Mouse (Mus musculus) limb, embryonic 13.5 days (tissue): ENCODE measurements around the gene Ift52. TPM values are rescaled to one million over a fixed set of nuclear protein-coding genes. Genes with fewer than 3 reads are reported as not detected.

ENCODE experiments used
- ATAC-seq: fragments of 200-750 bp; cut with Nextera tagmentation; 2 replicates; pipeline ENCODE4 v1.8.0; 2017; ENCODE audit warnings: low read depth, moderate number of reproducible peaks, moderate TSS enrichment; ENCODE audit not compliant: low FRiP score
- H3K27ac ChIP-seq: fragments of 300-500 bp; sonication (generic); 2 replicates; pipeline ENCODE4 v1.5.1; 2015; ENCODE audit warnings: inconsistent platforms, mild to moderate bottlenecking, moderate library complexity
- H3K27me3 ChIP-seq: fragments of 300-500 bp; sonication (generic); 2 replicates; pipeline ENCODE4 v1.6.1; 2015; ENCODE audit warnings: mild to moderate bottlenecking, inconsistent platforms
- H3K36me3 ChIP-seq: fragments of 300-500 bp; sonication (generic); 2 replicates; pipeline ENCODE4 v1.6.1; 2015; ENCODE audit warnings: inconsistent platforms, mild to moderate bottlenecking, moderate library complexity
- H3K4me1 ChIP-seq: fragments of 300-500 bp; sonication (generic); 2 replicates; pipeline ENCODE4 v1.6.1; 2015; ENCODE audit warnings: inconsistent platforms
- H3K4me2 ChIP-seq: fragments of 300-500 bp; sonication (generic); replicated peaks from 2 replicates; pipeline ENCODE4 v1.6.1; 2015; ENCODE audit warnings: inconsistent platforms, mild to moderate bottlenecking, moderate library complexity
- H3K4me3 ChIP-seq: fragments of 300-500 bp; sonication (generic); 2 replicates; pipeline ENCODE4 v1.5.1; 2015; ENCODE audit warnings: moderate library complexity, mild to moderate bottlenecking, inconsistent platforms
- H3K9ac ChIP-seq: fragments of 300-500 bp; sonication (generic); 2 replicates; pipeline ENCODE4 v1.6.1; 2015; ENCODE audit warnings: mild to moderate bottlenecking, inconsistent platforms
- H3K9me3 ChIP-seq: fragments of 300-500 bp; sonication (generic); 2 replicates; pipeline ENCODE4 v1.6.1; 2016; ENCODE audit warnings: inconsistent platforms
- WGBS: fragments of 180-500 bp; shearing (Covaris S2); methylation state at CpG from one replicate; pipeline ENCODE4 v1.1.7; 2015; 5-methylcytosine and 5-hydroxymethylcytosine counted together
- polyA plus RNA-seq: library from polyadenylated mRNA; unstranded; fragments of >200 nt; fragmentation: Nextera tagmentation; extraction: Ambion mirVana; gene quantifications from 2 replicates; pipeline ENCODE4 v1.2.1, GENCODE M21; 2015

Gene Ift52
- polyA plus RNA-seq, result 55.3 and 56.9 TPM in 2 replicates

DNA sequence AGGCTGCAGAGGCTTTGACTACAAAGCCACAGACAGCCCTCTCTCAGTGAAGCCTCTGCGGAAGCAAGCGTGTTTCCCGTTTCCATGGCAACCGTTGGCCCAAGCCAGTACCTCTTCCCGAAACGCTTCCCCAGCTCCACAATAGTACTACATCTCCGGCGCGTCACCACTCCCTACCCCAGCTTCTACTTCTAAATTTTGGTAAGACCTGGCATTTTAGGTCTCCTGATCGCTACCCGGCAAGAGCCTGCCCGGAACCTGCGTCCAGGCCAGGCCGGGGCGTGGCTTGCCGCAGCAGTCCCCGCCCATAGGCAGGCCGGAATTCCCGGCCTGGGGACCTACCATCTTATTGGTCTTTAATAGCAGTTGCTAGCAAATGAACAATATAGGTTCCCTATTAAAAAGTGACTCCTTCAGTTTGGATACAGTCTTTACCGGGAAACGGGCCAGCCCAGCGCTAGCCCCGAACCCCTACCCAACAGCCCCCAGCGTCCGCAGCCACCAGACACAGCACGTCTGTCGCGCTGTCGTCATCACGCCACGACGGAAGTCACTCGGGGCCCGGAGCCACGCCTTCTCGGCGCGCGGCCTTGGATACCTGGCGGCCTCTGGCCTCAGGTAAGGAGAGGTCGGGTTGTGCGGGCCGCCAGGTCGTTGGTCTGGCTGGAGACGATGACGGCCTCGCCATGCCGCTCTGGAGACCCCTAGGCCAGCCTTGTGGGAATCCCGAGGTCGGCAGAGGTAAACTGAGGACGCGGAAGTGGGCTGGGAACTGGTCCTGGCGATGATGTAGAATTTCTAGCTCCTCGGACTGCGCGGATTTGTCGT is at the start of gene Ift52:
Gene Ift52, plus strand, starts transcription at position 439 of the 828 bp plus-strand sequence.
- H3K27me3 ChIP-seq, result no peaks in the 10 kb centered on the region
- peak within 1 kb of the TSS; percentile 83 for H3K9ac ChIP-seq
- peak within 1 kb of the TSS; percentile 73; the same call in 1 of the 2 replicates for H3K27ac ChIP-seq
- peaks cover 10% of the 10 kb centered on the region for H3K4me1 ChIP-seq
- no peaks in the 10 kb centered on the region for H3K9me3 ChIP-seq
- peak within 1 kb of the TSS; percentile 67 for H3K4me2 ChIP-seq
- under 1% methylated on average over 57 of the region's 57 CpGs for WGBS
- peak; percentile 95 for ATAC-seq
- H3K4me3 ChIP-seq, result peak within 1 kb of the TSS; percentile 83
- no peaks in the 10 kb centered on the region for H3K36me3 ChIP-seq

DNA sequence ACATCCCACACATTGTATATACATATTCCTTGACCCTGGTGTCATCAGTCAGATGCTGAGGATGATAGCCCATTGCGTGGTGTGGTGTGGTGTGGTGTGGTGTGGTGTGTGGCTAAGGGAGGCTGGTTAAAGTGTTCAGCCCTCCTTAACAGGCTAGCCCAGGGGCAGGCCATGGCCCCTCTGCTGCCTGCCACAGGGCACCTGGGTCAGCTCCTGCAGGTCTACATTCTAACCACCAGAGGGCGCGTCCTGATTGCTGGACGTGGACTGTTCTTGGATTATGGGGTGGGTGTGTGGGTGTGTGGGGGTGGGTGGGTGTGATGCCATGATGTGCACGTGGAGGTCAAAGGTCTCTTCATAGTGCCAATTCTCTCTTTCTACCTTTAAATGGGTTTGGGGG is 48.8 kb upstream of the Ift52 start:
- Histone ChIP-seq H3K9ac (no peak overlapping the region), H3K27me3 (no peaks in the 10 kb centered on the region), H3K4me3 (no peak overlapping the region), H3K9me3 (no peaks in the 10 kb centered on the region), H3K36me3 (no peaks in the 10 kb centered on the region), H3K4me2 (no peak overlapping the region), H3K4me1 (no peaks in the 10 kb centered on the region), H3K27ac (no peak overlapping the region)
- ATAC-seq, result peak; percentile 24; the same call in 1 of the 2 replicates
- WGBS, result 9% methylated on average over 5 of the region's 5 CpGs

DNA sequence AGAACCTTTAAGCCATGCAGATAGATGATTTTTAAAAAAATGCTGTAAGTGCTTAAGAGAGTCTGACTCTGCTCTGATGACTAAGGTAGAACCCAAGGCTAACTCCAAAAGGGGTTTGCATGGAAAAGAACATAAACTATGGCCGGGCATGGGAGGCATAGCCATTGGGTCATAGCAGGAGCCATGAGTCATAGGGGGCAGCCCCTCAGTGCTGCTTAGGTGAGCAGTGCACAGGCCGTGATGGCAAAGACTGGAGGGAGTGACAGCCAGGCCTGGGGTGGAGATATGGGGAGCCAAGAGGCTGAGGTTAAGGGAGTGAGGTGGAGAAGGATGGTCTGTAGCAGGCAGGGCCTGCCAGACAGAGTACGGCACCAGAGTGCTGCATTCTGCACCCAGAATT is 48.1 kb upstream of the Ift52 start:
- 78% methylated on average over 3 of the region's 3 CpGs for WGBS
- no peaks in the 10 kb centered on the region for H3K4me1 ChIP-seq
- no peak overlapping the region for H3K4me2 ChIP-seq
- no peaks in the 10 kb centered on the region for H3K36me3 ChIP-seq
- H3K4me3 ChIP-seq, result no peak overlapping the region
- no peak overlapping the region for H3K27ac ChIP-seq
- no peak for ATAC-seq
- no peaks in the 10 kb centered on the region for H3K9me3 ChIP-seq
- no peaks in the 10 kb centered on the region for H3K27me3 ChIP-seq
- H3K9ac ChIP-seq, result no peak overlapping the region

DNA sequence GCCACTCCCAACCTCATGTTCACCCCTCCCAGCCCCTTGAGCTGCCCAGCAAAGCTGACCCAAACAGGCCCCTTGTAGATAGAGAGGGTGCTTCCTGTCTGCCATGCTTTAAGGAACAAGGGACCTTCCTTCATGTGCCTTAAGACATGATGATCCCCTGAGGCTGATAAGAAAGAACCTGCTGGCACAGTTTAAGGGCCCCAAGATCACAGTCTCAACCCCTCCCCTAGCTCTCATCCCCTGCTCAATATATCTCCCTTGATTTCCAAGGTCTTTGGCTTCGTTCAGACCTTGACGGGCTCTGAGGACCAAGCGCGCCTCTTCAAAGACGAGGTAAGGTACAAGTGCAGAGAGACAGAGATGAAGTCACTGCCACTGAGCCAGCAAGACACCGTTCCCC is 46.3 kb upstream of the Ift52 start:
- H3K36me3 ChIP-seq, result no peaks in the 10 kb centered on the region
- H3K9ac ChIP-seq, result no peak overlapping the region
- no peak overlapping the region for H3K4me2 ChIP-seq
- no peak overlapping the region for H3K27ac ChIP-seq
- H3K4me3 ChIP-seq, result no peak overlapping the region
- peaks cover 5% of the 10 kb centered on the region; the same call in 1 of the 2 replicates for H3K4me1 ChIP-seq
- H3K9me3 ChIP-seq, result no peaks in the 10 kb centered on the region
- no peaks in the 10 kb centered on the region for H3K27me3 ChIP-seq
- ATAC-seq, result no peak
- WGBS, result 88% methylated on average over 6 of the region's 6 CpGs

DNA sequence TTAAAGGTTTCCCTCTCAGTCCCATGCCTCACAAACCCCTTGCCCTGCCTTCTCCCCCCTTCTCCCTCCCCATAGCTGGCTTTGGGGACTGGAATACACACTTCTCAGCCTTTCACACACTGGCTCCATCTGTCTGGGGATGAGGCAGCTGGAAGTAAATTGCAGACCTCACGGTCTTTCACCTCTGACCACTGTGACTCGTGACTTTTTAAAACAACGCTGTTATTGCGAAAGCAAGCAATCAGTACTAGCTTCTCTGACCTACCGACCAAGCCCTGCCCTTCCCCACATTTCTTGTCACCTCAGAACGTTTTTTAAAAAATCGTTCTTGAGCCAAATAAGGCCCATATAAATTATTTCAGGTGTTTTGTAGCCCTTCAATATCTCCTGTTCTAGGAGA is 44.4 kb upstream of the Ift52 start:
- ATAC-seq, result no peak

DNA sequence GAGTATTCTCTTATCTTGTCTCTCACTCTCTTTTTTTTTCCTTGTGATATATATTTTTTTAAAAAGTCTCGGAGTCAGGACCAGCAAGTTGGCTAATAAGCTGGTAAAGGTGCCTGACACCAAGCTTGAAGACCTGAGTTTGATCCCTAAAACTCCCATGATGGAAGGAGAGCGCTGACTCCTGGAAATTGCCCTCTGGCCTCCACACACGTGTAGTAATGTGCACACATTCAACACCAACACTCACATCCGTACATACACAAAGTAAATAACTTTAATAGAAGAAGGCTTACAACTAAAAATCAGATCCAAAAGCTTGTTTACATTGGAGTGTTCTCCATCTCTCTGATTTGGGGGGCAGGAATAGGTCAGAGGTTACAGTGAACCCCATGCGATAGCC is 43.9 kb upstream of the Ift52 start:
- peaks cover 5% of the 10 kb centered on the region; the same call in 1 of the 2 replicates for H3K4me1 ChIP-seq
- H3K27ac ChIP-seq, result no peak overlapping the region
- no peaks in the 10 kb centered on the region for H3K36me3 ChIP-seq
- WGBS, result 78% methylated on average over 5 of the region's 5 CpGs
- no peaks in the 10 kb centered on the region for H3K27me3 ChIP-seq
- no peaks in the 10 kb centered on the region for H3K9me3 ChIP-seq
- ATAC-seq, result no peak
- no peak overlapping the region for H3K4me2 ChIP-seq
- no peak overlapping the region for H3K4me3 ChIP-seq
- H3K9ac ChIP-seq, result no peak overlapping the region

More for the DNA sequence above, 44.4 kb upstream of the Ift52 start:
- 59% methylated on average over 7 of the region's 7 CpGs for WGBS
- Histone ChIP-seq H3K27ac (no peak overlapping the region), H3K36me3 (no peaks in the 10 kb centered on the region), H3K9me3 (no peaks in the 10 kb centered on the region), H3K4me2 (no peak overlapping the region), H3K4me3 (no peak overlapping the region), H3K4me1 (peaks cover 5% of the 10 kb centered on the region; the same call in 1 of the 2 replicates), H3K9ac (no peak overlapping the region), H3K27me3 (no peaks in the 10 kb centered on the region)

DNA sequence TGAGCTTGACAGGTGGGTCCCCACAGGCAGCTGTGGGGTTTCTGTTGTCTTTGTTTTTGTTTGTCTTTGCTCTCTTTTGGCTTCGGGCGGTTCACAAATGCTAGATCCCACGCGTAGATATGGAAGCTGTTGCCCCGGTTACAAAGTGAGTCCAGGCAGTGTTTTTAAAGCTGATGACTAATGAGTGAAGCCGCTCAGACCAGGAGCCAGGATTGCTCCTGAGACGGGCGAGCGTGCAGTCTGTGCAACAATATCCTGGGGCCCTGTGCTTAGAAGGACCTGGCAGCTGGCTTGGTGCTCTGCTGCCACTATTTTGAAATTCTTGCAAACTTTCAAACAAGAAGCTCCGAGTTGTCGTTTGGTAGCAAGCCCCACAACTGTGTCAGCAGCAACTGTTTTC is 43.5 kb upstream of the Ift52 start:
- Histone ChIP-seq H3K4me2 (no peak overlapping the region), H3K4me1 (peaks cover 5% of the 10 kb centered on the region; the same call in 1 of the 2 replicates), H3K27ac (no peak overlapping the region), H3K36me3 (no peaks in the 10 kb centered on the region), H3K27me3 (no peaks in the 10 kb centered on the region), H3K9ac (no peak overlapping the region), H3K4me3 (no peak overlapping the region), H3K9me3 (no peaks in the 10 kb centered on the region)
- WGBS, result 39% methylated on average over 11 of the region's 11 CpGs
- ATAC-seq, result no peak

DNA sequence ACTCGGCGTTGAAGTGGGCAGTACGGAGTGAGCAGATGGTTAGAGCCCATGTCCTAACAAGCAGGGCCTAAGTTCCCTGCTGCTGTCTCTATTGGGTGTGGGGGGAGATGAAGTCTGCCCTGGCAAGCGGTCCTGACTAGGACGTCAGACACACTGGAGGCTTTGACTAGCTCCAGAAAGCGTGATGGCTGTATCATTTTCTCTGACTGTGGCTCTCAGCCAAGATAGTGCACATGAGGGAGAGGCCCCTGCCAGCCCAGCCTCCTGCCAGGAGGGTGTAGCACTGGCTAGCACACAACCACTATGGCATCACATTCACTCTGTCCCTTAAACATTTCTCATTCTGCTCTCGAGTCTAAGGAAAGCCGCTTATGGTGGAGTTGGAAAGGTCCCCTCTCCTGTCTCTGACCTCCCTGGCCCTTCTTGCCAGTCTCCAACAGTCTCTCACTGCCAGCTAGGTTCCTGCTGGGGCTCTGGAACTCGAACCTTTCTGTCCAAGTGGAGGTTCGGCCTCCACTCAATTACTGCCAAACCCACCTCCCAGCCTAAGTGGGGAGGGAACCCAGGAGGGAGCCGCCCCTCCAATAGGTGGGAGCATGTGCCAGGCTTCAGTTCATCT is 41.9 kb upstream of the Ift52 start:
- no peak overlapping the region for H3K27ac ChIP-seq
- H3K4me1 ChIP-seq, result peaks cover 5% of the 10 kb centered on the region; the same call in 1 of the 2 replicates
- no peak for ATAC-seq
- H3K9ac ChIP-seq, result no peak overlapping the region
- H3K4me2 ChIP-seq, result no peak overlapping the region
- WGBS, result 74% methylated on average over 11 of the region's 11 CpGs
- no peaks in the 10 kb centered on the region for H3K27me3 ChIP-seq
- H3K4me3 ChIP-seq, result no peak overlapping the region
- no peaks in the 10 kb centered on the region for H3K9me3 ChIP-seq
- H3K36me3 ChIP-seq, result no peaks in the 10 kb centered on the region

DNA sequence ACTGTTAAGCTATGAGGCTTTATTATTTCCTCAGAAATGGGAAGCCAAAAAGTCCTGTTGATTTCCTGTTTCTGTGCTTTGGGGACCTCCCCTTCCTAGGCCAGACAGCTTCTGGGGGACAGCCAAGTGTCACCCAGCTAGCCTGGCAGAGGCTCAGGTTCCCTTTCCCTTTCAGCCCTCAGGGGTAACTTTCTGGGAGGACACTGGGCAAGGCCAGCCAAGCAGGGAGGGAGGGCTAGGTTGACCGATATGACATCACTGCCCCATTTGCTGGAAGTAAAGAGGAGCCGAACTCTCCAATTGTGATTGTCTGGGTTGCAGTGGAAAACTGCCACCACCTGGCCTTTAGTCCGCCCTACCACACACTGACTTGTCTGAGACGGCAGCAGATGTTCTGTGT is 41.2 kb upstream of the Ift52 start:
- Histone ChIP-seq H3K36me3 (no peaks in the 10 kb centered on the region), H3K4me3 (no peak overlapping the region), H3K9ac (no peak overlapping the region), H3K4me1 (peaks cover 5% of the 10 kb centered on the region; the same call in 1 of the 2 replicates), H3K27ac (no peak overlapping the region), H3K27me3 (no peaks in the 10 kb centered on the region), H3K4me2 (no peak overlapping the region), H3K9me3 (no peaks in the 10 kb centered on the region)
- ATAC-seq, result no peak
- WGBS, result 74% methylated on average over 4 of the region's 4 CpGs

DNA sequence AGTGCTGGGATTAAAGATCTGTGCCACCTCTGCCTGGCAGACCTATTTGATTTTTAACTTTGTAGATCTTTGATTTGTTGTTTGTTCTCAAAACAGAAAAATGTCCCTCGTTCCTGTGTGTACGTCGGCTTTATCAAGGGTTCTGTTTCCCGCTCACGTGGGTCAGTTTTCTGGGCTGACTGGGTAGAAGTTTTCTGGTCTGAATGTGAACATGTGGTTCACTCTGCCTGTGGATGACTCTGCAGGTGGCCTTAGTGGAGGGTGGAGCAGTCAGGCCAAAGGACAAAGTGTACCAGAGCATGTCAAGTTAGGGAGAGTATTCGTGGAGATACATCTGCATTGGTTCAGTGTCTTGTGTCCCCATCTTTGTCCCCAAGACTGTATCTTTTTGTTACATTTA is 32.8 kb upstream of the Ift52 start:
- Histone ChIP-seq H3K36me3 (no peaks in the 10 kb centered on the region), H3K9me3 (no peaks in the 10 kb centered on the region), H3K4me2 (no peak overlapping the region), H3K9ac (no peak overlapping the region), H3K4me3 (no peak overlapping the region), H3K27ac (no peak overlapping the region), H3K4me1 (peaks cover 5% of the 10 kb centered on the region; the same call in 1 of the 2 replicates), H3K27me3 (no peaks in the 10 kb centered on the region)
- 89% methylated on average over 6 of the region's 6 CpGs for WGBS
- ATAC-seq, result no peak

DNA sequence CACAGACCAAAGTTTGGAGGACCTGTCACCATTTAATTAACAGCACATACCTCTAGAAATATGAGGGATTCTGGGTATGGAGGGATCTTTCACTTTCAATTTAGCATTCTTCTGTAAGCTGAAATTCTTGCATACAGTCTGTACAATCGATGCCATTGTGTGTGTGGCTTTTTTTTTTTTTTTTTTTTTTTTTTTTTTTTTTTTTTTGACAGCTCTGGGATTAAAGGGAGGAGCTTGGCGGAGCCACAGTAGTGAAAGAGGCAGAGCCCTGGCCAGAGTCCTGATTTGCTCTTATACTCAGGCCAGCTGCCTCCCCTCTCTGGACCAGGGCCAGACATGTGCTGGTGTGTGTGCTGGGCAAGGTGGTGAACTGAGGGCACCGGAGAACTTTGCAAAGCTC is 31.2 kb upstream of the Ift52 start:
- WGBS, result 55% methylated on average over 3 of the region's 3 CpGs
- no peak; the same call in 1 of the 2 replicates for ATAC-seq
- no peak overlapping the region for H3K9ac ChIP-seq
- H3K9me3 ChIP-seq, result no peaks in the 10 kb centered on the region
- no peak overlapping the region for H3K4me2 ChIP-seq
- no peak overlapping the region for H3K4me3 ChIP-seq
- no peak overlapping the region for H3K27ac ChIP-seq
- no peaks in the 10 kb centered on the region for H3K27me3 ChIP-seq
- H3K4me1 ChIP-seq, result peaks cover 5% of the 10 kb centered on the region; the same call in 1 of the 2 replicates
- H3K36me3 ChIP-seq, result no peaks in the 10 kb centered on the region

DNA sequence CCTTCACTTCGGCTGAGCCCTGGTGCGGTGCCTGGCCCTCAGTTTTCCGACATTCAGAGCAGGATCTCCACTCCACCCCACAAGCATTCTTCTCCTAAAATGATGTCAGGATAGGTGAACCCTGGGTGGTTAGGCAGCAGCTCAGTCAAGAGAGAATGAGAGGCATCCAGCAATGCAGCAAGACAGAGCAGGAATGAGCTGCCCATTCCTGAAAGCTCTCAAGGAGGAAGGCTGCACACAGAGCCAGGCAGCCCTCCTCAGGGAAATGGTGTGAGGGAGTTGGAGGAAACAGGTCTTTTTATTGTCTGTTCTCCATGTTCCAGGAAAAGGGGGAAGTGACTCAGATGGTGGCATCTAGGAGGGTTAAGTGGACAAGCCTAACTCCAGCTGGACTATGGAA is 30.4 kb upstream of the Ift52 start:
- no peak for ATAC-seq
- no peak overlapping the region for H3K27ac ChIP-seq
- no peaks in the 10 kb centered on the region for H3K9me3 ChIP-seq
- H3K27me3 ChIP-seq, result no peaks in the 10 kb centered on the region
- no peak overlapping the region for H3K4me2 ChIP-seq
- no peaks in the 10 kb centered on the region for H3K36me3 ChIP-seq
- H3K9ac ChIP-seq, result no peak overlapping the region
- 86% methylated on average over 3 of the region's 3 CpGs for WGBS
- H3K4me1 ChIP-seq, result peaks cover 5% of the 10 kb centered on the region; the same call in 1 of the 2 replicates
- H3K4me3 ChIP-seq, result no peak overlapping the region
